Mouse (Mus musculus): ENCODE results near the gene Neurl3. TPM values are rescaled to one million over a fixed set of nuclear protein-coding genes. Genes with fewer than 3 reads are reported as not detected.
A peak's percentile ranks its signal among the peaks of the same experiment; 100 is the strongest.

Neurl3 gene
- polyA plus RNA-seq, 1 experiment from 2014 or later = 0.51 TPM

- H3K27ac ChIP-seq (ENCODE audit: low read depth, low read length) = no peak overlapping the region
- H3K27me3 ChIP-seq (replicated peaks; ENCODE audit: control insufficient read depth, insufficient read depth, low read length) = no peaks in the 10 kb centered on the region
- H3K4me1 ChIP-seq (ENCODE audit: control insufficient read depth, insufficient read depth, low read length) = no peaks in the 10 kb centered on the region
- ATAC-seq (no peak), DNase-seq (ENCODE audit: low spot score) (no peak)
- H3K4me3 ChIP-seq (ENCODE audit: low read depth, low read length) = no peak overlapping the region
- H3K4me2 ChIP-seq (ENCODE audit: low read length) = no peak overlapping the region
- no peak overlapping the region for H3K9ac ChIP-seq (ENCODE audit: low read length)
- no peaks in the 10 kb centered on the region for H3K9me3 ChIP-seq (replicated peaks; ENCODE audit: control insufficient read depth, low read length)
- H3K36me3 ChIP-seq (ENCODE audit: control insufficient read depth, insufficient read depth, low read length) = no peaks in the 10 kb centered on the region
- 89% methylated on average over 3 of the region's 3 CpGs for WGBS
Observed at GRCm38 (mm10) chr1:36280938-36281337, 6.5 kb upstream of the Neurl3 start.

- Histone ChIP-seq H3K9me3 (replicated peaks; ENCODE audit: control insufficient read depth, low read length) (no peaks in the 10 kb centered on the region), H3K4me3 (ENCODE audit: low read depth, low read length) (no peak overlapping the region), H3K27ac (ENCODE audit: low read depth, low read length) (no peak overlapping the region), H3K27me3 (replicated peaks; ENCODE audit: control insufficient read depth, insufficient read depth, low read length) (no peaks in the 10 kb centered on the region), H3K4me2 (ENCODE audit: low read length) (no peak overlapping the region), H3K36me3 (ENCODE audit: control insufficient read depth, insufficient read depth, low read length) (no peaks in the 10 kb centered on the region), H3K4me1 (ENCODE audit: control insufficient read depth, insufficient read depth, low read length) (no peaks in the 10 kb centered on the region), H3K9ac (ENCODE audit: low read length) (no peak overlapping the region)
- WGBS = 14% methylated on average over 3 of the region's 3 CpGs
- ATAC-seq = no peak; the same call in 1 of the 2 replicates
- DNase-seq (ENCODE audit: low spot score) = peak; percentile 81
Observed at GRCm38 (mm10) chr1:36279202-36279601, 4.7 kb upstream of the Neurl3 start.

GRCm38 (mm10) chr1:36277267-36278060, 3.0 kb upstream of the Neurl3 start:
- H3K4me2 ChIP-seq (ENCODE audit: low read length) = no peak overlapping the region

GRCm38 (mm10) chr1:36275635-36276389, 1.3 kb upstream of the Neurl3 start:
- no peaks in the 10 kb centered on the region for H3K36me3 ChIP-seq (ENCODE audit: control insufficient read depth, insufficient read depth, low read length)
- no peaks in the 10 kb centered on the region for H3K4me1 ChIP-seq (ENCODE audit: control insufficient read depth, insufficient read depth, low read length)
- 78% methylated on average over 13 of the region's 13 CpGs for WGBS
- no peak for DNase-seq (ENCODE audit: low spot score)
- no peak for ATAC-seq
- no peaks in the 10 kb centered on the region for H3K27me3 ChIP-seq (replicated peaks; ENCODE audit: control insufficient read depth, insufficient read depth, low read length)
- no peak overlapping the region for H3K27ac ChIP-seq (ENCODE audit: low read depth, low read length)
- no peak overlapping the region for H3K9ac ChIP-seq (ENCODE audit: low read length)
- no peak overlapping the region for H3K4me3 ChIP-seq (ENCODE audit: low read depth, low read length)
- no peak overlapping the region for H3K4me2 ChIP-seq (ENCODE audit: low read length)
- no peaks in the 10 kb centered on the region for H3K9me3 ChIP-seq (replicated peaks; ENCODE audit: control insufficient read depth, low read length)

More at GRCm38 (mm10) chr1:36277267-36278060, 3.0 kb upstream of the Neurl3 start:
- no peak overlapping the region for H3K4me3 ChIP-seq (ENCODE audit: low read depth, low read length)
- no peaks in the 10 kb centered on the region for H3K27me3 ChIP-seq (replicated peaks; ENCODE audit: control insufficient read depth, insufficient read depth, low read length)
- no peak overlapping the region for H3K9ac ChIP-seq (ENCODE audit: low read length)
- DNase-seq (ENCODE audit: low spot score) (peak; percentile 62), ATAC-seq (no peak)
- WGBS = 18% methylated on average over 7 of the region's 7 CpGs
- H3K9me3 ChIP-seq (replicated peaks; ENCODE audit: control insufficient read depth, low read length) = no peaks in the 10 kb centered on the region
- H3K36me3 ChIP-seq (ENCODE audit: control insufficient read depth, insufficient read depth, low read length) = no peaks in the 10 kb centered on the region
- H3K4me1 ChIP-seq (ENCODE audit: control insufficient read depth, insufficient read depth, low read length) = no peaks in the 10 kb centered on the region
- no peak overlapping the region for H3K27ac ChIP-seq (ENCODE audit: low read depth, low read length)

- Histone ChIP-seq H3K4me1 (ENCODE audit: control insufficient read depth, insufficient read depth, low read length) (no peaks in the 10 kb centered on the region), H3K9me3 (replicated peaks; ENCODE audit: control insufficient read depth, low read length) (no peaks in the 10 kb centered on the region), H3K27me3 (replicated peaks; ENCODE audit: control insufficient read depth, insufficient read depth, low read length) (0 out of 2 replicates have a peak, but pooled peaks cover 4% of the 10 kb centered on the region), H3K4me2 (ENCODE audit: low read length) (no peak overlapping the region), H3K36me3 (ENCODE audit: control insufficient read depth, insufficient read depth, low read length) (no peaks in the 10 kb centered on the region), H3K27ac (ENCODE audit: low read depth, low read length) (no peak overlapping the region), H3K9ac (ENCODE audit: low read length) (no peak overlapping the region), H3K4me3 (ENCODE audit: low read depth, low read length) (no peak overlapping the region)
- DNase-seq (ENCODE audit: low spot score) = no peak
- no peak for ATAC-seq
- 57% methylated on average over 9 of the region's 9 CpGs for WGBS
Observed at GRCm38 (mm10) chr1:36273288-36273687, 1.2 kb downstream of the Neurl3 start.

GRCm38 (mm10) chr1:36272546-36272945, 1.9 kb downstream of the Neurl3 start:
- no peak for ATAC-seq
- WGBS = 63% methylated on average over 5 of the region's 5 CpGs

GRCm38 (mm10) chr1:36271516-36272230, 2.8 kb downstream of the Neurl3 start:
- Histone ChIP-seq H3K4me2 (ENCODE audit: low read length) (no peak overlapping the region), H3K27me3 (replicated peaks; ENCODE audit: control insufficient read depth, insufficient read depth, low read length) (0 out of 2 replicates have a peak, but pooled peaks cover 4% of the 10 kb centered on the region), H3K36me3 (ENCODE audit: control insufficient read depth, insufficient read depth, low read length) (no peaks in the 10 kb centered on the region), H3K9ac (ENCODE audit: low read length) (no peak overlapping the region), H3K4me1 (ENCODE audit: control insufficient read depth, insufficient read depth, low read length) (no peaks in the 10 kb centered on the region), H3K27ac (ENCODE audit: low read depth, low read length) (no peak overlapping the region), H3K9me3 (replicated peaks; ENCODE audit: control insufficient read depth, low read length) (no peaks in the 10 kb centered on the region), H3K4me3 (ENCODE audit: low read depth, low read length) (no peak overlapping the region)
- ATAC-seq = no peak
- WGBS = 76% methylated on average over 8 of the region's 8 CpGs
- DNase-seq (ENCODE audit: low spot score) = no peak

More at GRCm38 (mm10) chr1:36272546-36272945, 1.9 kb downstream of the Neurl3 start:
- Histone ChIP-seq H3K36me3 (ENCODE audit: control insufficient read depth, insufficient read depth, low read length) (no peaks in the 10 kb centered on the region), H3K9ac (ENCODE audit: low read length) (no peak overlapping the region), H3K9me3 (replicated peaks; ENCODE audit: control insufficient read depth, low read length) (no peaks in the 10 kb centered on the region), H3K4me2 (ENCODE audit: low read length) (no peak overlapping the region), H3K4me1 (ENCODE audit: control insufficient read depth, insufficient read depth, low read length) (no peaks in the 10 kb centered on the region), H3K27ac (ENCODE audit: low read depth, low read length) (no peak overlapping the region), H3K4me3 (ENCODE audit: low read depth, low read length) (no peak overlapping the region), H3K27me3 (replicated peaks; ENCODE audit: control insufficient read depth, insufficient read depth, low read length) (0 out of 2 replicates have a peak, but pooled peaks cover 4% of the 10 kb centered on the region)
- no peak for DNase-seq (ENCODE audit: low spot score)

- no peak for DNase-seq (ENCODE audit: low spot score)
- no peak overlapping the region for H3K4me3 ChIP-seq (ENCODE audit: low read depth, low read length)
Observed at GRCm38 (mm10) chr1:36270666-36271065, 3.8 kb downstream of the Neurl3 start.

More at GRCm38 (mm10) chr1:36270666-36271065, 3.8 kb downstream of the Neurl3 start:
- Histone ChIP-seq H3K27ac (ENCODE audit: low read depth, low read length) (no peak overlapping the region), H3K4me2 (ENCODE audit: low read length) (no peak overlapping the region), H3K36me3 (ENCODE audit: control insufficient read depth, insufficient read depth, low read length) (no peaks in the 10 kb centered on the region), H3K9me3 (replicated peaks; ENCODE audit: control insufficient read depth, low read length) (no peaks in the 10 kb centered on the region), H3K27me3 (replicated peaks; ENCODE audit: control insufficient read depth, insufficient read depth, low read length) (0 out of 2 replicates have a peak, but pooled peaks cover 4% of the 10 kb centered on the region), H3K9ac (ENCODE audit: low read length) (no peak overlapping the region), H3K4me1 (ENCODE audit: control insufficient read depth, insufficient read depth, low read length) (no peaks in the 10 kb centered on the region)
- WGBS = 57% methylated on average over 3 of the region's 3 CpGs
- no peak for ATAC-seq
